Mouse (Mus musculus) stomach, postnatal 0 days (tissue): ENCODE data around the gene Palld.

Experiments
- CTCF ChIP-seq: IDR thresholded peaks from 2 replicates; pipeline ENCODE4 v1.5.1; 2016; ENCODE audit warnings: antibody characterized with exemption, low read depth, mild to moderate bottlenecking, moderate library complexity
- EP300 ChIP-seq: optimal IDR thresholded peaks from 2 replicates; pipeline ENCODE3; 2016; ENCODE audit warnings: antibody characterized with exemption

DNA sequence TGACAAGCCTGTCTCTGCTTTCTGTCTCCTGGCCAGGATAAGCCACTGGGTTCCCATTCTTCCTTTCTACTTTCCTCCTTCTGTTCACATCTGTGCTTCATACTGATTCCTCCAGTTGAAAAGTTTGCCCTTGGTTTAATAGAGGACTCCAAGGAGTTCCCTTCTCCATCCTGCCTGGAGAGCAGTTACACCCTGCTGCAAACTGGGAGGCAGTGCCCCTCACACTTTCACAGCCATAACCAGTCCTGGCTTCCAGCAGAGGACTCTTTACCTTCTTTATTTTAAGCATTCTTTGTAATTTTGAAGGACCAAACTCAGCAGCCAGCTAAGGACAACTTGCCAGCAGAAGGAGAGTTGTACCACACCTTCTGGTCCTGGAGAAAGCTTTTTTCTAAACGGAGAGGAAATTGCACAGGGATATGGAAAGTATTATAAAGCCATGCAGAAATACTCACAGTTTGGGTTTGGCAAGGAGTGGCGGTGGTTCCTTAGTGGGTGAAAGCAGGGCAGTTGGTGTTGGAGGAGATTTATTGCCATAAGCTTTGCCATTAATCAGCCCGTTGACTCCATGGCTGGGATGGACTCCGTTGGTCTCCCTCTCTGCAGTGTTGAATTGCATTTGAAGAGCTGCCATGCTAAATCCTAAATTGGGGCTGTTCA, 218.1 kb downstream of the Palld start:
- TF ChIP-seq CTCF: no peak
- TF ChIP-seq EP300: no peak
